Mouse (Mus musculus) forebrain, embryonic 16.5 days (tissue): ENCODE results near the gene Crygc. TPM values are rescaled to one million over a fixed set of nuclear protein-coding genes. Genes with fewer than 3 reads are reported as not detected.

Experiments
- ATAC-seq: fragments of 200-750 bp; cut with Nextera tagmentation; 2 replicates; pipeline ENCODE4 v1.8.0; 2017; ENCODE audit warnings: mild to moderate bottlenecking, moderate library complexity
- H3K27ac ChIP-seq: fragments of 300-500 bp; sonication (generic); 2 replicates; pipeline ENCODE4 v1.5.1; 2014; ENCODE audit warnings: low read length, control low read depth
- H3K27me3 ChIP-seq: fragments of 300-500 bp; sonication (generic); replicated peaks from 2 replicates; pipeline ENCODE4 v1.6.1; 2014; ENCODE audit warnings: low read length; ENCODE audit not compliant: control insufficient read depth, insufficient read depth
- H3K36me3 ChIP-seq: fragments of 300-500 bp; sonication (generic); 2 replicates; pipeline ENCODE4 v1.6.1; 2014; ENCODE audit not compliant: control insufficient read depth, insufficient read depth
- H3K4me1 ChIP-seq: fragments of 300-500 bp; sonication (generic); replicated peaks from 2 replicates; pipeline ENCODE4 v1.6.1; 2014; ENCODE audit warnings: low read length; ENCODE audit not compliant: control insufficient read depth, insufficient read depth
- H3K4me2 ChIP-seq: fragments of 300-500 bp; sonication (generic); 2 replicates; pipeline ENCODE4 v1.6.1; 2014; ENCODE audit warnings: mild to moderate bottlenecking, low read length, control low read depth
- H3K4me3 ChIP-seq: fragments of 300-500 bp; sonication (generic); replicated peaks from 2 replicates; pipeline ENCODE4 v1.5.1; 2014; ENCODE audit warnings: mild to moderate bottlenecking, low read length, control low read depth
- H3K9ac ChIP-seq: fragments of 300-500 bp; sonication (generic); replicated peaks from 2 replicates; pipeline ENCODE4 v1.6.1; 2014; ENCODE audit warnings: low read depth, low read length, control low read depth
- H3K9me3 ChIP-seq: fragments of 300-500 bp; sonication (generic); 2 replicates; pipeline ENCODE4 v1.6.1; 2016; ENCODE audit warnings: low read length; ENCODE audit not compliant: control insufficient read depth
- WGBS: fragments of 180-500 bp; shearing (Covaris S2); extraction: QIAGEN DNeasy Blood & Tissue Kit; methylation state at CpG from one replicate; pipeline ENCODE4 v1.1.7; 2014; 5-methylcytosine and 5-hydroxymethylcytosine counted together
- polyA plus RNA-seq: library from polyadenylated mRNA; unstranded; fragments of >200 nt; fragmentation: Nextera tagmentation; extraction: Ambion mirVana; gene quantifications from 2 replicates; pipeline ENCODE4 v1.2.1, GENCODE M21; 2015

Crygc gene
- polyA plus RNA-seq, 1 experiment from 2014 or later = not detected

GRCm38 (mm10) chr1:65109196-65109595 is 35.7 kb upstream of the Crygc start:
- 93% methylated on average over 8 of the region's 8 CpGs for WGBS
- no peaks in the 10 kb centered on the region for H3K4me1 ChIP-seq
- H3K36me3 ChIP-seq = no peaks in the 10 kb centered on the region

GRCm38 (mm10) chr1:65107654-65108279 is 34.3 kb upstream of the Crygc start:
- H3K4me2 ChIP-seq = no peak overlapping the region
- 84% methylated on average over 10 of the region's 10 CpGs for whole genome bisulfite sequencing

More at GRCm38 (mm10) chr1:65109196-65109595, 35.7 kb upstream of the Crygc start:
- H3K4me2 ChIP-seq = no peak overlapping the region
- H3K27me3 ChIP-seq = no peaks in the 10 kb centered on the region
- no peak overlapping the region for H3K4me3 ChIP-seq
- H3K9ac ChIP-seq = no peak overlapping the region
- no peak for ATAC-seq
- no peak overlapping the region for H3K27ac ChIP-seq
- no peaks in the 10 kb centered on the region for H3K9me3 ChIP-seq

DNA sequence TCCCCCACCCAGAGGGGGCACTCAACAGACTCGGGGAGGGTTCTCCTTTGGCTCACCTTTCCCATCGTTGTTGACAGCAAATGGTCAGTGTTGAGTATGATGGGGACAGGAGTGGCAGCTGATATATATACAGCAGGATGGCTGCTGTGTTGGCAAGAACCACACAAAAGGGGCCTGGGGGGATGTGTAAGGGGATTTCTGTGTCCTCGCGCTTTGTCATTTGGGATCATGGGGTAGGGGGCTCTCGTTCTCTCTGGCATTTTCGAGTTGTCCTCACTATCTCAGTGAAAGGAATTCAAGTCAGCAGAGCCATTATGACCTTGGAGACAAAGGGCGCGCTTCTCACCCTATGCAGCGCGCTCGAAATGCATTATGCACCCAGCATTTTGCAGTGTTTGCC is 29.8 kb upstream of the Crygc start, which contains the start of gene Cryga:
TSS of gene Cryga (minus strand) at position 101 of the 400 bp plus-strand sequence.
- 87% methylated on average over 11 of the region's 11 CpGs for WGBS
- Histone ChIP-seq H3K9me3 (no peaks in the 10 kb centered on the region), H3K27ac (no peak within 1 kb of the TSS), H3K9ac (no peak within 1 kb of the TSS), H3K4me3 (no peak within 1 kb of the TSS), H3K36me3 (no peaks in the 10 kb centered on the region), H3K4me1 (no peaks in the 10 kb centered on the region), H3K27me3 (no peaks in the 10 kb centered on the region), H3K4me2 (no peak within 1 kb of the TSS)
- no peak for ATAC-seq

More at GRCm38 (mm10) chr1:65107654-65108279, 34.3 kb upstream of the Crygc start:
- Histone ChIP-seq H3K4me3 (no peak overlapping the region), H3K27me3 (no peaks in the 10 kb centered on the region), H3K9ac (no peak overlapping the region), H3K9me3 (no peaks in the 10 kb centered on the region), H3K36me3 (no peaks in the 10 kb centered on the region), H3K27ac (no peak overlapping the region), H3K4me1 (no peaks in the 10 kb centered on the region)
- ATAC-seq = no peak

- no peaks in the 10 kb centered on the region for H3K27me3 ChIP-seq
- no peaks in the 10 kb centered on the region for H3K9me3 ChIP-seq
- ATAC-seq = no peak
- H3K9ac ChIP-seq = no peak overlapping the region
- H3K4me2 ChIP-seq = no peak overlapping the region
- no peaks in the 10 kb centered on the region for H3K4me1 ChIP-seq
- WGBS = 88% methylated on average over 3 of the region's 3 CpGs
- no peak overlapping the region for H3K27ac ChIP-seq
- H3K4me3 ChIP-seq = no peak overlapping the region
- H3K36me3 ChIP-seq = no peaks in the 10 kb centered on the region
These were observed 23.5 kb upstream of the Crygc start for GRCm38 (mm10) chr1:65096953-65097352.

DNA sequence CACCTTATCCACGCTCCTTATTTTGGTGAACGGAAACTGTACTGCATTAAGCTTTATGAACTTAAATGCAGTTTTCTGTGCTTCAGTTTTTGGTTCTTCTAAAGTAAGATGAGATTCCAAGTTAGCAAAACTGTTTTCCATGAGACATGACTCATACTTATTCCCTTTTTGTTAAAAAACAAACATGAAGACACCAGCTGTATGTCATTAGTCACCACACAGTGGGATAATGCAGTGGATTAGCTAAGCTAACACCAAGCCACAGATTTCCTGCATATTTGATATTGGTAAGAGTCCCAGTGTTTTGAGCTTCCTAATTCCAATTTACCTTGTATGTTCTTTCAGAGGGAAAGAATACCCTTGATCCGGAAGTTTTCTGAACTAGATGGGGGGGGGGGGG is 18.1 kb upstream of the Crygc start:
- no peak overlapping the region for H3K27ac ChIP-seq
- H3K4me2 ChIP-seq = no peak overlapping the region
- no peak for ATAC-seq
- no peaks in the 10 kb centered on the region for H3K4me1 ChIP-seq
- no peaks in the 10 kb centered on the region for H3K27me3 ChIP-seq
- no peaks in the 10 kb centered on the region for H3K36me3 ChIP-seq
- no peak overlapping the region for H3K9ac ChIP-seq
- H3K9me3 ChIP-seq = no peaks in the 10 kb centered on the region
- no peak overlapping the region for H3K4me3 ChIP-seq
- 89% methylated on average over 3 of the region's 3 CpGs for WGBS

GRCm38 (mm10) chr1:65090370-65090769 is 16.9 kb upstream of the Crygc start:
- Histone ChIP-seq H3K9me3 (no peaks in the 10 kb centered on the region), H3K9ac (no peak overlapping the region), H3K27me3 (no peaks in the 10 kb centered on the region), H3K4me1 (no peaks in the 10 kb centered on the region), H3K27ac (no peak overlapping the region), H3K4me2 (no peak overlapping the region), H3K4me3 (no peak overlapping the region), H3K36me3 (no peaks in the 10 kb centered on the region)
- WGBS = 83% methylated on average over 2 of the region's 2 CpGs
- ATAC-seq = no peak

DNA sequence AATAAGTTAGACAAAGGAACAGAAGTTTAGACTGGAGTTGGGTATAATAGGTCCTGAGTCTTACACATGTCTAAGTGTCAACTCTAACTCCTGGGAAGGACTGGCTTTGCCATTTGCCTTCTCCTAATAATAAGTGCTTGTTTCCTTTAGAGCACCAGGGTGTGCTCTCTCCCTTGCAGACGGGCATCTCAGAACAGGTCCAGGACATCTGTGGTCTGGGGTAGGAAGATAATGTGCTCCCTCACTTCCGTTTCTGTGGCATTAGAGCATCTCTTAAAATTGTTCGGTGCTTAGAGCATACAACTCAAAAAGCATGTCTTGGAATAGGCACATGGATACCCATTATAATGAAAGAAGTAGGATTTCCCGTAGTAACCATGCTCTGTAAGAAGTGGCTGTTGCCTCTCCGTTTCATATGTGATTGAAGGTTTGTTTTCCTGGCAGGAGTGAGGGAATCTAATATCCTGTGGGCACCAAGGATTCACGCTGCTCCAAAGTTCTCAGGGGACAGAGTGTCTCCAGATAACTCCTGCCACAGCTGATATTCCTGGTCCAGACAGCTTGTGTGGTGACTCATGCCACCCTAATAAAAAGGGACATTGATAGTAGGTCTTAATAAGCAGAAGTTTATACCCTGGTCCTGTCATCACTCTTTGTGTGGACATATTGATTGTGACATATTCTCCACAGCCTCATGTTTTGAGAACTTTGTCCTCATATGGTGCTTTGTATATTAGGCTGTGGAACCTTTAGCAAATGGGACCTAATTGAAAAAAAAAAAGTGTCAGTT is 15.3 kb upstream of the Crygc start:
- no peak overlapping the region for H3K4me3 ChIP-seq
- H3K9me3 ChIP-seq = no peaks in the 10 kb centered on the region
- H3K4me1 ChIP-seq = no peaks in the 10 kb centered on the region
- WGBS = 82% methylated on average over 6 of the region's 6 CpGs
- no peak overlapping the region for H3K4me2 ChIP-seq
- no peak for ATAC-seq
- H3K27ac ChIP-seq = no peak overlapping the region
- no peaks in the 10 kb centered on the region for H3K36me3 ChIP-seq
- no peaks in the 10 kb centered on the region for H3K27me3 ChIP-seq
- no peak overlapping the region for H3K9ac ChIP-seq

- Histone ChIP-seq H3K4me1 (no peaks in the 10 kb centered on the region), H3K4me3 (no peak within 1 kb of the TSS), H3K4me2 (no peak within 1 kb of the TSS), H3K27me3 (no peaks in the 10 kb centered on the region), H3K27ac (no peak within 1 kb of the TSS), H3K36me3 (no peaks in the 10 kb centered on the region), H3K9me3 (no peaks in the 10 kb centered on the region), H3K9ac (no peak within 1 kb of the TSS)
- ATAC-seq = no peak
- WGBS = 27% methylated on average over 7 of the region's 7 CpGs
These were observed 8.7 kb upstream of the Crygc start, which contains the start of gene Crygb for GRCm38 (mm10) chr1:65082188-65082587. TSS of gene Crygb (minus strand) at chr1:65082288.

GRCm38 (mm10) chr1:65075607-65076006 is 2.1 kb upstream of the Crygc start:
- H3K9ac ChIP-seq = no peak overlapping the region
- no peaks in the 10 kb centered on the region for H3K9me3 ChIP-seq
- no peak overlapping the region for H3K27ac ChIP-seq
- H3K27me3 ChIP-seq = no peaks in the 10 kb centered on the region
- no peak for ATAC-seq
- no peak overlapping the region for H3K4me3 ChIP-seq
- no peaks in the 10 kb centered on the region for H3K36me3 ChIP-seq
- WGBS = 15% methylated on average over 5 of the region's 5 CpGs
- no peaks in the 10 kb centered on the region for H3K4me1 ChIP-seq
- H3K4me2 ChIP-seq = no peak overlapping the region
